Mouse (Mus musculus): Measurements from ENCODE around the gene Elf5. TPM values are rescaled to one million over a fixed set of nuclear protein-coding genes. Genes with fewer than 3 reads are reported as not detected.

The Elf5 gene
- 1.3 TPM in 1 of 2 replicates, not detected in the other for total RNA-seq (2014; rRNA removed)
- 0.10 TPM in 1 of 2 replicates, not detected in the other for polyA plus RNA-seq (2015; fragmentation: Nextera tagmentation; extraction: Ambion mirVana)

GRCm38 (mm10) chr2:103411348-103411747 is at the start of gene Elf5:
Gene Elf5 (plus strand): TSS chr2:103411688.
- Histone ChIP-seq H3K9ac (replicated peaks; ENCODE audit: low read length, poor library complexity, severe bottlenecking) (no peak within 1 kb of the TSS), H3K4me2 (ENCODE audit: low read depth, low read length, poor library complexity, severe bottlenecking) (no peak within 1 kb of the TSS), H3K27ac (ENCODE audit: low read depth, low read length) (no peak within 1 kb of the TSS), H3K4me3 (ENCODE audit: low read depth, low read length) (no peak within 1 kb of the TSS), H3K27me3 (ENCODE audit: insufficient read depth, low read length) (no peaks in the 10 kb centered on the region), H3K4me1 (ENCODE audit: insufficient read depth, low read length) (no peaks in the 10 kb centered on the region), H3K9me3 (ENCODE audit: low read length) (no peaks in the 10 kb centered on the region), H3K36me3 (ENCODE audit: insufficient read depth, low read length) (no peaks in the 10 kb centered on the region)
- 86% methylated on average over 6 of the region's 6 CpGs for WGBS
- TF ChIP-seq CTCF (IDR thresholded peaks at IDR 0.05), result no peak
- DNase-seq (ENCODE audit: low spot score) (no peak), ATAC-seq (ENCODE audit: low FRiP score) (no peak)

GRCm38 (mm10) chr2:103372541-103372940 is 38.9 kb upstream of the Elf5 start:
- no peak overlapping the region for H3K9ac ChIP-seq (replicated peaks; ENCODE audit: low read length, poor library complexity, severe bottlenecking)
- ATAC-seq (ENCODE audit: low FRiP score) (no peak), DNase-seq (ENCODE audit: low spot score) (no peak)
- no peaks in the 10 kb centered on the region for H3K27me3 ChIP-seq (ENCODE audit: insufficient read depth, low read length)
- no peaks in the 10 kb centered on the region for H3K9me3 ChIP-seq (ENCODE audit: low read length)
- 62% methylated on average over 5 of the region's 5 CpGs for WGBS
- H3K4me2 ChIP-seq (ENCODE audit: low read depth, low read length, poor library complexity, severe bottlenecking), result no peak overlapping the region
- no peak overlapping the region for H3K27ac ChIP-seq (ENCODE audit: low read depth, low read length)
- H3K36me3 ChIP-seq (ENCODE audit: insufficient read depth, low read length), result no peaks in the 10 kb centered on the region
- no peak for TF ChIP-seq CTCF (IDR thresholded peaks at IDR 0.05)
- H3K4me3 ChIP-seq (ENCODE audit: low read depth, low read length), result no peak overlapping the region
- no peaks in the 10 kb centered on the region for H3K4me1 ChIP-seq (ENCODE audit: insufficient read depth, low read length)

DNA sequence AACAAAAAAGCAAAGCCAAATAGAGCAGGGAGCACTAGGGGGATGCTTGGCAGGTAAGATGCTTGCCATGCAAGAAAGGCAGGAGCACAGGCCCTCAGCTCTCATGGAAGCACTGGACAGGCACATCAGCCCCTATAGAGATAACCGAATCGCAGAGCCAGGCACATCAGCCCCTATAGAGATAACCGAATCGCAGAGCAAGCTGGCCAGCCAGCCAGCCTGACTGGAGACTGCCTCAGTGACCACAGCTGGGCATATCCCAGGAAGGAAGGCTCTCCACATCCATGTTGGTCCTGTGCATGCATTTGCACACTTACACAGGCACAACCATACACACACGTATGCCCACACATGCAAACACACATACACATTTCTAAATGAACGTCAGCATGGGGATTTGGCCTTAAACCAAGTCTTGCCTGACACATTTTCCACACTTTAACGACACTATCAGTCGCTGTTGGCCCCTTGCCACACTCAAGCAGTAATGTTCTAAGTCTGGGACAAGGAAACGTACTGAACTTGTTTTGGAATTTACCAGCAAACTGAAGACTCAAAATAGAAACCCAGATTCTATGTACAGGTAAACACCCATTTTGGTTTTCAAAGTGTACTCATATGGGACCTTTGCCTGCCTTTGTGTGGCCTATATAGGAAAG is 31.9 kb upstream of the Elf5 start:
- no peaks in the 10 kb centered on the region for H3K36me3 ChIP-seq (ENCODE audit: insufficient read depth, low read length)
- no peaks in the 10 kb centered on the region for H3K27me3 ChIP-seq (ENCODE audit: insufficient read depth, low read length)
- ATAC-seq (ENCODE audit: low FRiP score), result no peak
- H3K9ac ChIP-seq (replicated peaks; ENCODE audit: low read length, poor library complexity, severe bottlenecking), result no peak overlapping the region
- no peak overlapping the region for H3K4me3 ChIP-seq (ENCODE audit: low read depth, low read length)
- WGBS, result 82% methylated on average over 9 of the region's 9 CpGs
- no peak overlapping the region for H3K4me2 ChIP-seq (ENCODE audit: low read depth, low read length, poor library complexity, severe bottlenecking)
- TF ChIP-seq CTCF (IDR thresholded peaks at IDR 0.05), result no peak
- no peaks in the 10 kb centered on the region for H3K9me3 ChIP-seq (ENCODE audit: low read length)
- no peaks in the 10 kb centered on the region for H3K4me1 ChIP-seq (ENCODE audit: insufficient read depth, low read length)
- H3K27ac ChIP-seq (ENCODE audit: low read depth, low read length), result no peak overlapping the region
- DNase-seq (ENCODE audit: low spot score), result no peak

GRCm38 (mm10) chr2:103382174-103382573 is 29.3 kb upstream of the Elf5 start:
- Histone ChIP-seq H3K4me3 (ENCODE audit: low read depth, low read length) (no peak overlapping the region), H3K4me2 (ENCODE audit: low read depth, low read length, poor library complexity, severe bottlenecking) (no peak overlapping the region), H3K4me1 (ENCODE audit: insufficient read depth, low read length) (no peaks in the 10 kb centered on the region), H3K9ac (replicated peaks; ENCODE audit: low read length, poor library complexity, severe bottlenecking) (no peak overlapping the region), H3K36me3 (ENCODE audit: insufficient read depth, low read length) (no peaks in the 10 kb centered on the region), H3K9me3 (ENCODE audit: low read length) (no peaks in the 10 kb centered on the region), H3K27me3 (ENCODE audit: insufficient read depth, low read length) (no peaks in the 10 kb centered on the region), H3K27ac (ENCODE audit: low read depth, low read length) (no peak overlapping the region)
- 77% methylated on average over 2 of the region's 2 CpGs for WGBS
- no peak for TF ChIP-seq CTCF (IDR thresholded peaks at IDR 0.05)
- DNase-seq (ENCODE audit: low spot score) (no peak), ATAC-seq (ENCODE audit: low FRiP score) (no peak)

- H3K4me3 ChIP-seq (ENCODE audit: low read depth, low read length), result no peak overlapping the region
- no peak overlapping the region for H3K9ac ChIP-seq (replicated peaks; ENCODE audit: low read length, poor library complexity, severe bottlenecking)
- WGBS, result 74% methylated on average over 1 of the region's 1 CpGs
- H3K4me1 ChIP-seq (ENCODE audit: insufficient read depth, low read length), result no peaks in the 10 kb centered on the region
- H3K27me3 ChIP-seq (ENCODE audit: insufficient read depth, low read length), result no peaks in the 10 kb centered on the region
- no peak for DNase-seq (ENCODE audit: low spot score)
- no peaks in the 10 kb centered on the region for H3K36me3 ChIP-seq (ENCODE audit: insufficient read depth, low read length)
- TF ChIP-seq CTCF (IDR thresholded peaks at IDR 0.05), result no peak
- H3K9me3 ChIP-seq (ENCODE audit: low read length), result no peaks in the 10 kb centered on the region
- no peak overlapping the region for H3K27ac ChIP-seq (ENCODE audit: low read depth, low read length)
- no peak for ATAC-seq (ENCODE audit: low FRiP score)
- no peak overlapping the region for H3K4me2 ChIP-seq (ENCODE audit: low read depth, low read length, poor library complexity, severe bottlenecking)
Measured at GRCm38 (mm10) chr2:103387881-103388280, 23.6 kb upstream of the Elf5 start.

DNA sequence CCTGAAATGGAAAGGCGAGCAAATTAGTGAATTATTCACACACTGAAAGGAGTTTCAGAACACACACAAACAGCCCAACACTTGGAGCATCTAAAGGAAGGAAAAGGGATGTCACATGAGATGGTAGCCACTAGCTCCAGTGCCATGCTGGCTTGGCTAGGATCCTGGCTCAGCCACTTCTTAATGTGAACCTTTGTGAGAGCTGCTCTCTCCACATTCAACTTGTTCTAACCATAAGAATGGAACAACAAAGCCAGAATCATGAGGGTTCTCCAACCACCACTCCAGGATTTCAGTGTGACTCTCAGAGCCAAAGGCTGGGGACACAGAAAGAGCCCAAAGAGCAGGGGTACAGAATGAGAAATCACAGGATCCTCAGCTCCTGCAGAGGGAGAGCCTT is 23.2 kb upstream of the Elf5 start:
- no peak for TF ChIP-seq CTCF (IDR thresholded peaks at IDR 0.05)
- Histone ChIP-seq H3K27me3 (ENCODE audit: insufficient read depth, low read length) (no peaks in the 10 kb centered on the region), H3K9ac (replicated peaks; ENCODE audit: low read length, poor library complexity, severe bottlenecking) (no peak overlapping the region), H3K4me3 (ENCODE audit: low read depth, low read length) (no peak overlapping the region), H3K27ac (ENCODE audit: low read depth, low read length) (no peak overlapping the region), H3K4me2 (ENCODE audit: low read depth, low read length, poor library complexity, severe bottlenecking) (no peak overlapping the region), H3K36me3 (ENCODE audit: insufficient read depth, low read length) (no peaks in the 10 kb centered on the region), H3K4me1 (ENCODE audit: insufficient read depth, low read length) (no peaks in the 10 kb centered on the region), H3K9me3 (ENCODE audit: low read length) (no peaks in the 10 kb centered on the region)
- WGBS, result 88% methylated on average over 1 of the region's 1 CpGs
- ATAC-seq (ENCODE audit: low FRiP score) (no peak), DNase-seq (ENCODE audit: low spot score) (no peak)
